Mouse (Mus musculus): ENCODE measurements around the gene Ammecr1.

GRCm38 (mm10) chrX:142914208-142914607 is 52.3 kb downstream of the Ammecr1 start:
- TF ChIP-seq ZNF384 (IDR thresholded peaks at IDR 0.05; ENCODE audit: low read depth, low read length): no peak
- TF ChIP-seq HCFC1 (IDR thresholded peaks at IDR 0.05; ENCODE audit: borderline replicate concordance, insufficient read depth, low read length): no peak
- no peak for TF ChIP-seq MAFK (IDR thresholded peaks at IDR 0.05; ENCODE audit: insufficient read depth, low read depth, low read length)
- TF ChIP-seq ZC3H11A (IDR thresholded peaks at IDR 0.05; ENCODE audit: borderline replicate concordance, low read depth, low read length): no peak

Measured in ES-E14 (cell line).